Mouse (Mus musculus) myocyte (in vitro differentiated cells): Measurements from ENCODE around the gene Ifi203. TPM values are rescaled to one million over a fixed set of nuclear protein-coding genes. Genes with fewer than 3 reads are reported as not detected.
"Not testable (repeated sequence)": the region's sequence is repeated elsewhere in the genome, so short reads cannot be mapped to it uniquely, and the experiment has no call there.

Experiments
- H3K27me3 ChIP-seq: one replicate; pipeline ENCODE4 v1.6.1; 2011; ENCODE audit not compliant: control insufficient read depth, insufficient read depth, insufficient read length
- H3K36me3 ChIP-seq: one replicate; pipeline ENCODE4 v1.6.1; 2011; ENCODE audit not compliant: control insufficient read depth, insufficient read depth
- H3K4me2 ChIP-seq: one replicate; pipeline ENCODE4 v1.6.1; 2011; ENCODE audit warnings: low read depth, control low read depth
- H3K4me3 ChIP-seq: one replicate; pipeline ENCODE4 v1.5.1; 2011; ENCODE audit warnings: mild to moderate bottlenecking, control low read depth, moderate library complexity
- H3K79me2 ChIP-seq: one replicate; pipeline ENCODE4 v1.6.1; 2011; ENCODE audit not compliant: control insufficient read depth, insufficient read depth
- H3ac ChIP-seq: one replicate; pipeline ENCODE4 v1.6.1; 2011; ENCODE audit not compliant: control insufficient read depth, insufficient read length
- CEBPB ChIP-seq: IDR thresholded peaks from 2 replicates; pipeline ENCODE4 v1.6.1; 2011; ENCODE audit warnings: mild to moderate bottlenecking, moderate library complexity; ENCODE audit not compliant: poor library complexity, insufficient read depth, severe bottlenecking
- E2F4 ChIP-seq: IDR thresholded peaks from one replicate; pipeline ENCODE4 v1.6.1; 2011; ENCODE audit warnings: mild to moderate bottlenecking, control low read depth, moderate library complexity; ENCODE audit not compliant: insufficient read depth
- MAX ChIP-seq: IDR thresholded peaks from one replicate; pipeline ENCODE4 v1.6.1; 2011; ENCODE audit warnings: low read depth, mild to moderate bottlenecking, control low read depth
- MYOD1 ChIP-seq, 3 experiments: IDR thresholded peaks; one replicate each; pipeline ENCODE4 v1.6.1; 2011; ENCODE audit warnings: control low read depth in 2 of 3, low read depth in 2 of 3, mild to moderate bottlenecking in 2 of 3, moderate library complexity in 1 of 3; ENCODE audit not compliant: insufficient read length in 2 of 3, control insufficient read depth in 1 of 3
- POLR2A ChIP-seq: IDR thresholded peaks from one replicate; pipeline ENCODE4 v1.6.1; 2011; ENCODE audit warnings: low read depth, mild to moderate bottlenecking, control low read depth, moderate library complexity; ENCODE audit not compliant: insufficient read length
- POLR2AphosphoS2 ChIP-seq: IDR thresholded peaks from one replicate; pipeline ENCODE4 v1.6.1; 2011; ENCODE audit warnings: low read depth, control low read depth; ENCODE audit not compliant: insufficient read length
- REST ChIP-seq: IDR thresholded peaks from one replicate; pipeline ENCODE4 v1.6.1; 2011; ENCODE audit warnings: mild to moderate bottlenecking, control low read depth, moderate library complexity; ENCODE audit not compliant: insufficient read depth, insufficient read length
- SRF ChIP-seq: IDR thresholded peaks from one replicate; pipeline ENCODE4 v1.6.1; 2011; ENCODE audit warnings: low read depth; ENCODE audit not compliant: control insufficient read depth, insufficient read length
- TCF12 ChIP-seq: IDR thresholded peaks from one replicate; pipeline ENCODE4 v1.6.1; 2011; ENCODE audit warnings: mild to moderate bottlenecking, control low read depth; ENCODE audit not compliant: poor library complexity, insufficient read depth, severe bottlenecking
- TCF3 ChIP-seq: IDR thresholded peaks from one replicate; pipeline ENCODE4 v1.6.1; 2011; ENCODE audit warnings: low read depth, control low read depth; ENCODE audit not compliant: insufficient read length
- polyA plus RNA-seq: library from polyadenylated mRNA; unstranded; fragments of >200 nt; fragmentation: generic; extraction: Trizol; gene quantifications from one replicate; pipeline ENCODE4 v1.2.1, GENCODE M21; 2012; ENCODE audit warnings: missing spikeins

The Ifi203 gene
- polyA plus RNA-seq, 1 experiment: 3.3 TPM

DNA sequence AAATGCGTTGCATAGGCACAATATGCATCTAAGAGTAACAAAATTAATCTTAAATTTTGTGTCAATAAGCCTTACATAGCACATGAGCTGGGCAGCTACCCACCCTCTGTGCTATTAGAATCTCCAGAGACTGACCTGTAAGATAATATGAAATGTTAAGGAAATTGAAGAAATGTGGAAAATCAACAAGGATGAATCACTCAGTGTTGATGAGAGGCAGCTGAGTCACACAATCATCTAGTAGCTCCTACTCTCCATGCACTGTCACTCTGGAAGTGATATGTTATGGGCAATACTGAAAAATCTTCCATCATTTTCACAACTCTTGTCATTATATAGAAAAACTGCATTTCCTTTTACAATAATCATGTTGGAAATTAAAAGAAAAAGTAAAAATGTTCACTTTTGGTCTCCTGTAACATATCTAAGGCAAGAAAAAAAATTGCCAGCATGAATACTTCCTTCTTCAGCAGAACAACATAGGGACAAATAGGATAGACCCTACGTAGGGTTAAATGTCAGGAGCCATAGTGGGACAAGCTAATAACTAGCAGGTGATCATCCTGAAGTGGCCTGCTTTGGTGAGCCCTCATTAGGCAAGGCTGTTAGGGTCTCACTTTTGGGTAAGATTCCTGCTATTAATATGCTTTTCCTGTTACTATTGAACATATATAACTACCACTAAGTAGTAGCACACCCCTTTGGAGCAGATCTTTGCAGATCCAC is 12.8 kb upstream of the Ifi203 start:
- H3K4me2 ChIP-seq: no peak overlapping the region

DNA sequence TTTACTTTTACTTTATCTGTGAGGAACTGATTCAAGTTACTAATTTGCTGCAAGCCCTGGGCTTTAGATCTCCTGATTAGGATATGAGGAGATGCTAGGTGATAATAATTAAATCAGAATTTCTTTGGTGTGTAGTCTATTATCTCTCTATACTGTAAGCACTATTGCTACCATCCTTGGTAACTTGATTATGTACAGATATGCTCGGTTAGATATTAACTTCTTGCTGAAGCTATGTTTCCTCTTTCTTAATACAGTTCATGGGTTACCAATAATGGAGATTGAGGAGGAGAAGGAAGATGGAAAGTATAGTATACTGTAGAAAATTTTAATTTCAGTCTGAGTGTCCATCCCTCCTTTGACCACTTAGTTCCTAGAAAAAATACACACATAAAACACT is 11.1 kb upstream of the Ifi203 start:
- H3K4me3 ChIP-seq: no peak overlapping the region

More for the DNA sequence above, 12.8 kb upstream of the Ifi203 start:
- Histone ChIP-seq H3K36me3 (no peaks in the 10 kb centered on the region), H3K79me2 (no peaks in the 10 kb centered on the region), H3K27me3 (no peaks in the 10 kb centered on the region), H3K4me3 (no peak overlapping the region), H3ac (no peak overlapping the region)
- TF ChIP-seq E2F4: no peak
- no peak for TF ChIP-seq POLR2AphosphoS2
- TF ChIP-seq POLR2A: no peak
- TF ChIP-seq MAX: no peak
- no peak for TF ChIP-seq MYOD1 (IDR thresholded peaks at IDR 0.05; ENCODE audit: control insufficient read depth in 1 of 3, insufficient read length in 2 of 3, low read depth in 2 of 3)
- no peak for TF ChIP-seq TCF12
- TF ChIP-seq CEBPB: peak; percentile 87

DNA sequence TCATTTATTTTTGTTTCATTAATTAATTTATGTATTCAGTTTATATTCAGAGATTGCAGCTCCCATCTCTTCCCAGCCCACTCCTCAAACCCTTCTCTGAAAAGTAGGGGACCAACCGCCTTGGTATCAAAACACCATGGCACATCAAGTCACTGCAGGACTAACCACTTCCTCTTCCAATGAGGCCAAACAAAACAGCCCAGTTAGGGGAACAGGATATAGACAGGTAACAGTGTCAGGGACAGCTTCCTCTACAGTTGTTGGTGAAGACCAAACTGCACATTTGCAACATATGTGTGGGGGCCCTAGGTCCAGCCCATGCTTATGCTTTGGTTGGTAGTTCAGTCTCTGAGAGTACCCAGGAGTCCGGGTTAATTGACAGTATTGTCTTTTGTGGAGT is 6.6 kb upstream of the Ifi203 start:
- H3K4me2 ChIP-seq, H3ac ChIP-seq, H3K79me2 ChIP-seq, H3K27me3 ChIP-seq, H3K4me3 ChIP-seq, H3K36me3 ChIP-seq: not testable (repeated sequence)

More for the DNA sequence above, 11.1 kb upstream of the Ifi203 start:
- Histone ChIP-seq H3K27me3 (no peaks in the 10 kb centered on the region), H3K79me2 (no peaks in the 10 kb centered on the region), H3ac (no peak overlapping the region), H3K36me3 (no peaks in the 10 kb centered on the region), H3K4me2 (no peak overlapping the region)
- TF ChIP-seq SRF (no peak), CEBPB (no peak), MAX (no peak), REST (no peak), POLR2AphosphoS2 (no peak)

DNA sequence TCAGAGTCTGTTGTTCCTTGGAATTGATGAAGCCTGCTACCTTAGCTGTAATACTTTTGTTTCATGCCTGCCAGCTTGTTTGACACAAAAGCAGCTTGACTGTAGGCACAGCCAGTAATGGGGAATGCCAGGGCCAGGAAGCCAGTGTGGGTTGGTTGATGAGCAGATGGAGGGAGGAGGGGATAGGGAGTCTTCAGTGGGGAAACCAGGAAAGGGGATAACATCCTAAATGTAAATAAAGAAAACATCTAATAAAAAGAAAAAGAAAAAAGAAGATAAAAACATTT is 251 bp upstream of the Ifi203 start:
- not testable (repeated sequence) for H3ac ChIP-seq, H3K27me3 ChIP-seq, H3K36me3 ChIP-seq, H3K79me2 ChIP-seq, H3K4me3 ChIP-seq
- peak overlapping the region; percentile 57 for H3K4me2 ChIP-seq

DNA sequence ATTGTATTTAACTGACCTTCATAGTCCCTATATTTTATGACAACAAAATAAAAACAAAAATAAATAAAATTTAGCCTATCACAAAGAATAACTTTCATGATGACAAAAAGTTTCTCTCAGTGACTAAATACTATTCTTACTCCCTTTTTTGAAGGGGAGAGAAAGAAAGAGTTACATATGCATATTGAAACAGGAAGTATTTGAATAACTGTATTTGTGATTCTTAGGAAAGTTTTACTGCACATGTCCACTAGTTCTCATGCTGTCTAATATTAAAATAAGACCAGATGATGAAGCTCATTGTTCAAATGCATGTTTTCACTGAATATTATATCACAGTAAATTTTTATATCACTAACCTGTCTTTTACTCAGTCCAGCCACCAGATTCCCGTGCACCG is 950 bp downstream of the Ifi203 start:
- not testable (repeated sequence) for H3K27me3 ChIP-seq, H3ac ChIP-seq, H3K36me3 ChIP-seq, H3K4me3 ChIP-seq, H3K79me2 ChIP-seq
- H3K4me2 ChIP-seq: peak overlapping the region; percentile 52

DNA sequence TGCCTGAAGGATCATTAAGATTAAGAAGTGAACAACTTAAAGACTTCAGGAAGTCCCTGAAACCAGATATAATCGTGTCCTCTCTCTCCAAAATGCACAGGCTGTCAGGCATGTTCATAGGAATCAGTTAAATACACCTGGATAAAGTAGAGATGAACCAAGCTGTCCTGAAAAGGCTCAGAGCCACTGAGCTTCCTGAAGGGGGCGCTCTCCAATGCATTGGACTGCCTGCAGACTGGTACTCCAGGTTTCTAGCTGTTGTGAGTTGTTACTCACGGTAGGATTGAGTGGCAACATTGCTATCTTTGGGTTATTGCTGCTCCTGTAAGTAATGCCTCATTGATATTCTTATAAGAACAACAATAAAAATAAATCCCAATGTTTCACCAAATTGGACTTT is 23.2 kb downstream of the Ifi203 start:
- not testable (repeated sequence) for H3K4me3 ChIP-seq, H3K79me2 ChIP-seq, H3K36me3 ChIP-seq, H3ac ChIP-seq, H3K27me3 ChIP-seq, H3K4me2 ChIP-seq

DNA sequence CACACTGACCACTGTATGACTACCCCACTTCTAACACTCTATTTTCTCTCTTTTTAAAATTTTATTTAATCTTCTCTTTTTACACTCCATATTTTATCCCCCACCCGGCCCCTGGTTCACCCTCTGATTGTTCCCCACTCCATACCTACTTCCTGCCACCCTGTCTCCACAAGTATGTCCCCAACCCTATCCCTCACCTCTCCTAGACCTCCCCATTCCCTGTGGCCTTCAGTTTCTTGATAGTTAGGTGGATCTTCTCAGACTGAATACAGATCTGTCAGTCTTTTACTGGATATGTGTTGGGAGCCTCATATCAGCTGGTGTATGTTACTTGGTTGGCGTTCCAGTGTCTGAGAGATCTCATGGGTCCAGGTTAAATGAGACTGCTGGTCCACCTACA is 27.9 kb downstream of the Ifi203 start:
- no peak overlapping the region for H3K4me3 ChIP-seq
- peak overlapping the region; percentile 70 for H3K4me2 ChIP-seq
- peaks cover 21% of the 10 kb centered on the region for H3K79me2 ChIP-seq
- H3ac ChIP-seq: no peak overlapping the region
- no peaks in the 10 kb centered on the region for H3K36me3 ChIP-seq
- TF ChIP-seq POLR2A (no peak), REST (no peak), MYOD1 (IDR thresholded peaks at IDR 0.05; ENCODE audit: control insufficient read depth in 1 of 3, insufficient read length in 2 of 3, low read depth in 2 of 3) (no peak), SRF (no peak), TCF3 (no peak), TCF12 (no peak), CEBPB (no peak), POLR2AphosphoS2 (no peak)
- H3K27me3 ChIP-seq: no peaks in the 10 kb centered on the region

DNA sequence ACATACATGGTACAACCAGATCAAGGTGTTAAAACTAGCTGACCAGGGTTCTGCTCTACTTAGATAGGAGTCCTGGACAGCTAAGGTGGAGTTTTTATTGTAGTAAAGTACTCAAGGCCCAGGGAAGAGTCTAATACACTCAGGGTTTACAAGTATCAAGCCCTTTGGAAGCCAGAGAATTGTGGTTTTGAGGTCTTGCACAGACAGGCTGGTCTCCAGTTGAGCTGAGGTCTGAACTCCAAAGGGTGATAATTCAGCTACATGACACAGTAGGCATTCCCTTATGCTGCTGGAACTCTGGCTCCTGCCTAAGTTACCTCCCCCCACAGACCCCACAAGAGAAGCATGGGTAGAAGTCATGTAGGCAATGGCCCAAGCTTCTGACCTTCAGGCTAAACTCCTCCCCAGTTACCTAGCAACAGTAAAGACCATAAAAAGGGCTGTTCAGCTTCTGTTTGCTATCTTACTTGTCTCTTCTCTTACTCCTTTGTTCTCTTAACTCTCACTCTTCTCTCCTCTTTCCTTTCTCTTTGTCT is 29.1 kb downstream of the Ifi203 start:
- H3K27me3 ChIP-seq, H3ac ChIP-seq, H3K36me3 ChIP-seq: not testable (repeated sequence)
- H3K4me3 ChIP-seq: peak overlapping the region; percentile 29
- H3K4me2 ChIP-seq: peak overlapping the region; percentile 70
- peaks cover 21% of the 10 kb centered on the region for H3K79me2 ChIP-seq
